Comparison of ENCODE assay signal across 8 mouse cellular contexts in the genomic region with DNA sequence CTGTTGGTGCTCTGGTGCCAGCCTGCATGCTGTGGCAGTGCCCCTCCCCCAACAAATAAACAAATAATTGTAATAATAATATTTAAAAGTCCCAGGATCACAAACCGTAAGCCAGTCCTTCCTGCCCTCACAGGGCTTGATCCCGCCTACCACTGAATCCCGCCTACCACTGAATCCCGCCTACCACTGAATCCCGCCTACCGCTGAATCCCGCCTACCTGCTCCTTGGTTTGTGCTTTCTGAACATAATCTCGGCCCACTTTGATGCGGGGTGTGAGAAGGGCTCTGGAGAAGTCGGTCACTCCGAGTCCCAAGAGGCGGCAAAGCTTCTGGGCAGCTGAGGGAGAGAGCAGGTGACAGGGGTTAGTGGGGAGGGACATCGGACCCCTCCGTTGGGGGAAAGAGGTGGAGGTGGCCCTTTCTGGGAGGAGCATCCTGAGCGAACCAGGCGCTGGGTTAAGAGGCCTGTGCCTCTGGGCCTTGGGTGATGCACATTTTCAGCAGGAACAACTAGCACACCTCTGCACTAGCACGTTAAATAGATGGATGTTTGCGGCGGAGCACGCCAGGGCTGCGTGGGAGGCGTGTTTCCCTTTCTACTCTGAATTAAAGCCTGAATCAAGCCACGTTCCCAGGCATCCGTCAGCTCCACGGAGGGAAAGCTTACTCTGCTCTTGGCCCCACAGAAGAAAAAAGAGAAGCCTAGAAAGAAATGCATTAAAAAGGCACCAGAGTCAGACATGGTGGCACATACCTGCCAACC. TPM values are rescaled to one million over a fixed set of nuclear protein-coding genes. Genes with fewer than 3 reads are reported as not detected.
DNase-seq lines count a peak whose midpoint lies in the region; ATAC-seq lines count a peak whose summit lies in the region.

No protein-coding gene starts in this region.

- ATAC-seq in forebrain, embryonic 15.5 days (replicated peaks), result no peak
- no peak for ATAC-seq in heart, embryonic 11.5 days (replicated peaks; ENCODE audit: insufficient number of reproducible peaks, low FRiP score, low TSS enrichment)

- H3K9ac ChIP-seq in forebrain, embryonic 15.5 days (replicated peaks), result no peak overlapping the region
- no peak overlapping the region for H3K9ac ChIP-seq in heart, embryonic 11.5 days (ENCODE audit: low read depth, low read length)

- H3K4me3 ChIP-seq in forebrain, embryonic 15.5 days, result no peak overlapping the region; the same call in 1 of the 2 replicates
- H3K4me3 ChIP-seq in heart, embryonic 11.5 days (ENCODE audit: low read depth, low read length), result no peak overlapping the region

- H3K4me2 ChIP-seq in forebrain, embryonic 15.5 days (replicated peaks), result 0 out of 2 replicates have a peak overlapping the region, but pooled peaks have one; percentile 2
- H3K4me2 ChIP-seq in heart, embryonic 11.5 days, result no peak overlapping the region

- no peaks in the 10 kb centered on the region for H3K9me3 ChIP-seq in forebrain, embryonic 15.5 days
- no peaks in the 10 kb centered on the region for H3K9me3 ChIP-seq in heart, embryonic 11.5 days (replicated peaks; ENCODE audit: control insufficient read depth, low read length)

- no peaks in the 10 kb centered on the region for H3K36me3 ChIP-seq in forebrain, embryonic 15.5 days
- H3K36me3 ChIP-seq in heart, embryonic 11.5 days (ENCODE audit: control insufficient read depth, insufficient read depth, low read length), result no peaks in the 10 kb centered on the region

- WGBS in forebrain, embryonic 15.5 days, result 19% methylated on average over 25 of the region's 25 CpGs
- 17% methylated on average over 25 of the region's 25 CpGs for WGBS in heart, embryonic 11.5 days (ENCODE audit: insufficient replicate concordance)

- H3K4me1 ChIP-seq in forebrain, embryonic 15.5 days, result peaks cover 4% of the 10 kb centered on the region
- no peaks in the 10 kb centered on the region for H3K4me1 ChIP-seq in heart, embryonic 11.5 days (ENCODE audit: control insufficient read depth, insufficient read depth, low read length)

- H3K27me3 ChIP-seq in forebrain, embryonic 15.5 days, result peaks cover 41% of the 10 kb centered on the region
- H3K27me3 ChIP-seq in heart, embryonic 11.5 days (ENCODE audit: control insufficient read depth, insufficient read depth, low read length), result peaks cover 77% of the 10 kb centered on the region

- H3K27ac ChIP-seq in forebrain, embryonic 15.5 days (replicated peaks), result no peak overlapping the region
- no peak overlapping the region for H3K27ac ChIP-seq in heart, embryonic 11.5 days (ENCODE audit: low read depth, low read length)

- peak; percentile 41 to 70 for DNase-seq in layer of hippocampus, adult 18-20 months (ENCODE audit: low spot score in 2 of 2)
- no peak for DNase-seq in layer of hippocampus, adult 9-10 months (ENCODE audit: low spot score)
- DNase-seq in left cerebral cortex, adult 8-10 months (ENCODE audit: low spot score in 2 of 2), result peak; percentile 54 to 58
- peak; percentile 40 for DNase-seq in right cerebral cortex, postnatal 14 days
- no peak for DNase-seq in spleen, postnatal 10 days (ENCODE audit: low spot score in 2 of 2)
- no peak for DNase-seq in spleen, postnatal 36 days (ENCODE audit: low spot score in 2 of 2)

RNA-seq across cellular contexts. Expression of a gene that starts 29.6 kb away (rescaled TPM):
- 10 to 100 TPM; 31.4 to 33.4 TPM for total RNA-seq in layer of hippocampus, adult 18-20 months (2021)
- 1.3 and 1.5 TPM in 2 replicates for polyA plus RNA-seq in forebrain, embryonic 15.5 days (2015; fragmentation: Nextera tagmentation; extraction: Ambion mirVana)
- total RNA-seq in left cerebral cortex, adult 8-10 months (2022), result 10 to 100 TPM; 26.2 to 34.1 (median 29.1) TPM
- 0.31 and 0.56 TPM in 2 replicates for polyA plus RNA-seq in heart, embryonic 11.5 days (2014; fragmentation: Nextera tagmentation; extraction: Ambion mirVana)

RNA-seq across cellular contexts. Expression of a gene that starts 50.6 kb away (rescaled TPM):
- 100 to 1,000 TPM; 164 to 170 TPM for total RNA-seq in layer of hippocampus, adult 18-20 months (2021)
- polyA plus RNA-seq in forebrain, embryonic 15.5 days (2015; fragmentation: Nextera tagmentation; extraction: Ambion mirVana), result 2.6 and 3.3 TPM in 2 replicates
- 10 to 100 TPM; 85.4 to 98.3 (median 97.3) TPM for total RNA-seq in left cerebral cortex, adult 8-10 months (2022)
- polyA plus RNA-seq in heart, embryonic 11.5 days (2014; fragmentation: Nextera tagmentation; extraction: Ambion mirVana), result 0.07 and 0.23 TPM in 2 replicates

Comparison
In these comparisons a context has a peak if more than half of its experiments do, and no peak if none do; other contexts are left out.
1. DNase-seq: peak in layer of hippocampus, adult 18-20 months (2 of 2), left cerebral cortex, adult 8-10 months (2 of 2) and right cerebral cortex, postnatal 14 days (single experiment); none in layer of hippocampus, adult 9-10 months (single experiment), spleen, postnatal 10 days (0 of 2) and spleen, postnatal 36 days (0 of 2).